Mouse (Mus musculus): ENCODE results near the gene Gpr22. TPM values are rescaled to one million over a fixed set of nuclear protein-coding genes. Genes with fewer than 3 reads are reported as not detected.

Gpr22 gene
- total RNA-seq, 1 experiment from 2014 or later: not detected

DNA sequence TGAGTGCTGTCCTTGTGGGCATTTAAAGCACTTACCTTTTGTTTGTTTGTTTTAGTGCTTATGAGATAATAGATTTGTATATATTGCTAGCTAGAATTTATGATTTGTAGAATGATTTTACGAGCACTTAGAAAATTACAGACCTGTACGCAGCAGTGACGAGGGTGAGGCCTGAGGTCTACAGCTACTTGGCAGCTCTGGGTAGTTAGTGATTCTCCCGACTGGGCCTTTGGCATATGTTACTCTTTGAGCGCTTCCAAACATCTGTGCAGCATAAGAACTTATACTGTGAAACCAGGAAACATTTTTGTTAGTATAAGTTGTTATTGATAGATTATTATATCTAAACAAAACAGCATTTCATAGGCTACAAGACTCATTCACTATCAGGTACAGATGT, 12.3 kb downstream of the Gpr22 start:
- no peak for ATAC-seq (replicated peaks in 1 of 2; ENCODE audit: insufficient read depth in 1 of 2, low FRiP score in 2 of 2, low TSS enrichment in 1 of 2, low read depth in 1 of 2, poor library complexity in 2 of 2, severe bottlenecking in 2 of 2)

DNA sequence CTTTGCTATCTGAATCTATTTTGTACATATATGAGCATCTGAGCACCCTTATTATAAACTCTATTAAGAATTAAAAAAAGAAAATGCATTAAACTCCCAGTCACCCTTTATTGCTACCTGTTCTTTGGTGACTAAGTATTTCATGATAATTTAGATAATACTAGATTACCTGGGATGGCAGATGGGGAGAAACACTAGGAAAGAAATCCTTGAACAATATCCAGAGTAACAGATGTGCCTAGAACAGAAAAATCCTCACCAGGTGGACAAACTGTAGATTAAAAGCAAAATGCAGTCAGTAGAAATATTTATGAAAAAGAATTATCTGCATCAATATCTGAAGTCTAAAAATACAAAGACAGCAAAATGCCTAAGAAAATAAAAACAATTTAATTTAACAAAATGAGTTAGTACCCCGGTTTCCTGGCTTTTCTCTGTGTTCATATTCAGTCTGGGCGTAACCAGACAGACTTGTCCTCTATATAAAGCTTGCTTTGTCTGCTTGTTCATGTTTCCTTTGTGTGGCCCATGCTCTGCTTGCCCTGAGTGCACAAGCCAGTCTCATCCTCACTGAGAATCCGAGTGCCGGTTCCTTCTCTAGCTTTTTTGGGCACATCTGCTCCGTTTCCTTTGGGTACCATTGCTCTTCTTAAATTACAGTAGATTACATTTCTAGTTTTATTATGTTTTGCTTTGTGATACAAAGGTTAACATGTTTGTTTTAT, 13.0 kb downstream of the Gpr22 start:
- ATAC-seq (replicated peaks in 1 of 2; ENCODE audit: insufficient read depth in 1 of 2, low FRiP score in 2 of 2, low TSS enrichment in 1 of 2, low read depth in 1 of 2, poor library complexity in 2 of 2, severe bottlenecking in 2 of 2): no peak

- no peak for ATAC-seq (replicated peaks in 1 of 2; ENCODE audit: insufficient read depth in 1 of 2, low FRiP score in 2 of 2, low TSS enrichment in 1 of 2, low read depth in 1 of 2, poor library complexity in 2 of 2, severe bottlenecking in 2 of 2)
Measured at GRCm38 (mm10) chr12:31693278-31693677, 20.5 kb downstream of the Gpr22 start.

- ATAC-seq (replicated peaks in 1 of 2; ENCODE audit: insufficient read depth in 1 of 2, low FRiP score in 2 of 2, low TSS enrichment in 1 of 2, low read depth in 1 of 2, poor library complexity in 2 of 2, severe bottlenecking in 2 of 2): no peak
Measured at GRCm38 (mm10) chr12:31686679-31687078, 27.1 kb downstream of the Gpr22 start.

DNA sequence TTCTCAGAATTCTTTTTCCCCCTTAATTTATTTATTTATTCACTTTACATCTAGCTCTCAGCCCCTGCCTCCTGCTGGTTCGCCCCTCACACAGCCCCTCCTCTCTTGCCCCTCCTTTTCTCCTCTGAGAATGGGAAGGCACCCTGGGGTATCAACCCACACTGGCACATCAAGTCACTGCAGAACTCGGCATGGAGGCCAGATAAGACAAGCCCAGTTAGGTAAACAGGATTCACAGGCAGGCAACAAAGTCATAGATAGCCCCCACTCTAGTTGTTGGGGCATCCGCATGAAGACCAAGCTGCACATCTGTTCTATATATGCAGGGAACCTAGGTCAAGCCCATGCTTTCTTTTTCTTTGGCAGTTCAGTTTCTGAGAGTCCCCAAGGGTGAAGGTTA, 46.6 kb downstream of the Gpr22 start:
- ATAC-seq (replicated peaks in 1 of 2; ENCODE audit: insufficient read depth in 1 of 2, low FRiP score in 2 of 2, low TSS enrichment in 1 of 2, low read depth in 1 of 2, poor library complexity in 2 of 2, severe bottlenecking in 2 of 2): no peak

- ATAC-seq (replicated peaks in 1 of 2; ENCODE audit: insufficient read depth in 1 of 2, low FRiP score in 2 of 2, low TSS enrichment in 1 of 2, low read depth in 1 of 2, poor library complexity in 2 of 2, severe bottlenecking in 2 of 2): no peak
Measured at GRCm38 (mm10) chr12:31665999-31666398, 47.7 kb downstream of the Gpr22 start.

Other genes starting within 250 kb of the Gpr22 start
- 9.4 and 9.7 TPM in 2 replicates for gene Cbll1, start 214.3 kb downstream of the Gpr22 start, total RNA-seq (2017)
- gene Slc26a4, start 154.0 kb downstream of the Gpr22 start, total RNA-seq (2017): not detected in 2 replicates
- gene Bcap29, start 79.3 kb downstream of the Gpr22 start, total RNA-seq (2017): 47.6 and 49.2 TPM in 2 replicates
- 8.9 and 16.2 TPM in 2 replicates for gene Dus4l, start 59.1 kb downstream of the Gpr22 start, total RNA-seq (2017)
- 67.2 and 78.8 TPM in 2 replicates for gene Cog5, start 59.1 kb downstream of the Gpr22 start, total RNA-seq (2017)
- gene Hbp1, start 236.6 kb upstream of the Gpr22 start, total RNA-seq (2017): 93.9 and 127 TPM in 2 replicates

All from hematopoietic stem cell, adult 5-6 weeks (primary cell).